Mouse (Mus musculus) adrenal gland, adult (tissue): ENCODE data around the gene Rilp.

Experiments
- DNase-seq, 2 experiments: peaks; one replicate each; pipeline ENCODE4 v3.0.0; 2022 to 2023; ENCODE audit warnings: low spot score in 1 of 2; ENCODE audit not compliant: inconsistent age in 2 of 2

Rilp gene

DNA sequence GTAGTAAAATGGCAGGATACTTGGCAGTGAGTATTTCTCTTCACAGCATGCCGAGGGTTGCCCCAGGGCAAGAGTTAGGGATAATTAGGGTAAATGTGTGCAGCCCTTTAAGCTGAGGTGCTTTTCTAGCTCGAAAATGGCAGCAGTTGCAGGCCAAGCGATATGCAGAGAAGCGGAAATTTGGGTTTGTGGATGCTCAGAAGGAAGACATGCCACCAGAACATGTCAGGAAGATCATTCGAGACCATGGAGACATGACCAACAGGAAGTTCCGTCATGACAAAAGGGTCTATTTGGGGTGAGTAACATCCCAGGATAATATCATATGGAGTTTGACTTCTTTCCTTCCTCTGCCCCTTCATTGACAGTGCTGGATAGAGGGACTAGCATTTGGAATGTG lies 22.4 kb upstream of the Rilp start:
- DNase-seq = no peak

DNA sequence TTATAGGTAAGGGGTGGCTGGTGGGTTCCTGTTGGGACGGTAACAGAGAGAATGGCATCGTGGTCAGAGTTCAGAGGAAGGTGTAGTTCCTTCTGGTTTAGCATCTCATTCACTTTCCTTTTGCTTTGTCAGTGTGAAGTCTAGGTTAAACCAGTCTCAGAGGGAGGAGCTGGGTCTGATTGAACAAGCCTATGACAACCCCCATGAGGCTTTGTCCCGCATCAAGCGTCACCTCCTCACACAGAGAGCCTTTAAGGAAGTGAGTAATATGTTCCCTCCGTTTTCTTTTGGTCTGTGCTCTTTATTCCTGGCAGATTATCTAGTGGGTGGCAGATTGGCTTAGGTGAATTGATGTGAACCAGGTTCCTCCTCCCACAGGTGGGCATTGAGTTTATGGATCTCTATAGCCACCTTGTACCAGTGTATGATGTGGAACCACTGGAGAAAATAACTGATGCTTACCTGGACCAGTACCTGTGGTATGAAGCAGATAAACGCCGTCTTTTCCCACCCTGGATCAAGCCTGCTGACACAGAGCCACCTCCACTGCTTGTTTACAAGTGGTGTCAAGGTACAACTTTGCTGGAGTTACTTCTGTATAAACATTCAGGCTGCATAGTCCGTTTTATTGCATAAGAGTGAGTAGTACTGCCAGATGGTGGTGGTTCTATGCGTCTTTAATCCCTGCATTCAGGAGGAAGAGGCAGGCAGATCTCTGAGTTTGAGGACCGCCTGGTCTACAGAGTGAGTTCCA lies 15.4 kb upstream of the Rilp start:
- no peak for DNase-seq

- DNase-seq = peak in 1 of 2 experiments; percentile 72
These were observed 11.8 kb upstream of the Rilp start for GRCm38 (mm10) chr11:75498126-75498525.

- no peak for DNase-seq
These were observed 1.7 kb upstream of the Rilp start for GRCm38 (mm10) chr11:75508162-75508561.

GRCm38 (mm10) chr11:75508904-75509303 lies 990 bp upstream of the Rilp start:
- DNase-seq = peak; percentile 30 to 57

DNA sequence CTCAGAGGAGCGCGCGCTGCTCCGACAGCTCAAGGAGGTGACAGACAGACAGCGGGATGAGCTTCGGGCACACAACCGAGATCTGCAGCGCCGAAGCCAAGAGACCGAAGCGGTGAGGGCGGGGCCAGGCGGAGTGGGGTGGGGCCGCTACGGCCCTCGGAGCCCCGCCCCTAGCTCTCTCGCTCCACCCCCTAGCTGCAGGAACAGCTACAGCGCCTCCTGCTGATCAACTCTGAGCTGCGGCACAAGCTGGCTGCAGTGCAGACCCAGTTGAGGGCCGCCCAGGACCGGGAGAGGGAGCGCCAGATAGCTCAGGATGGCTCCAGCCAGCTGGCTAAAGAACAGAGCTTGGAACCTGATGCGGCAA lies 716 bp downstream of the Rilp start:
- DNase-seq = peak; percentile 94 to 98

DNA sequence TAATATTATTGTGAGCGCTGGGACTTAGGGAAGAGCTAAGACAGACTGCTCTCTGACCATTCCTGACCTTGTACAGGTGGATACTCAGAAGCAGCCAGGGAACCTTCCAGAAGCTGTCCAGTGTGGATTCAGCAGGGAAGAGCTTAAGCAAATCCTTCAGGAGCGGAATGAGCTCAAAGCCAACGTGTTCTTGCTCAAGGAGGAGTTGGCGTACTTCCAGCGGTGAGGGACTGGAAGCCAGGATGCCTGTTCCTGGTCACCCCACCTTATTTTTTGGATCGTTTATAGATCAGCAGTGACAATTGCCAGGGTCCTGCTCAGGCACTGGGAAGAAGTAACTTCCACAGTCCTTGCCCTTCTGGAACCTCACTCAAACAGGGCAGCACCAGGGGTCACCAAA lies 1.3 kb downstream of the Rilp start:
- DNase-seq = peak; percentile 54 to 75

- no peak for DNase-seq
These were observed 2.6 kb downstream of the Rilp start for GRCm38 (mm10) chr11:75512301-75513018.

- DNase-seq = peak; percentile 60 to 77
These were observed 3.4 kb downstream of the Rilp start, which contains the start of gene Scarf1 for GRCm38 (mm10) chr11:75513336-75513735. Gene Scarf1 (plus strand): TSS chr11:75513540.

DNA sequence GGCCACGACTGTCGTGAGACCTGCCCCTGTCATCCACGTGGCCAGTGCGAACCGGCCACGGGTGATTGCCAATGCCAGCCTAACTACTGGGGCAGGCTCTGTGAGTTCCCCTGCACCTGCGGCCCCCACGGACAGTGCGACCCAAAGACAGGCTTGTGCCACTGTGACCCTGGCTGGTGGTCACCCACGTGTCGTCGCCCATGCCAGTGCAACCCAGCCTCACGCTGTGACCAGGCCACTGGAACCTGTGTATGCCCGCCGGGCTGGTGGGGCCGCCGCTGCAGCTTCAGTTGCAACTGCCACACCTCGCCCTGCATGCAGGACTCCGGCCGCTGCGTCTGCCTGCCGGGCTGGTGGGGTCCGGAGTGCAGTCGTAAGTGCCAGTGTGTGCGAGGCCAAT lies 5.3 kb downstream of the Rilp start:
- no peak for DNase-seq

DNA sequence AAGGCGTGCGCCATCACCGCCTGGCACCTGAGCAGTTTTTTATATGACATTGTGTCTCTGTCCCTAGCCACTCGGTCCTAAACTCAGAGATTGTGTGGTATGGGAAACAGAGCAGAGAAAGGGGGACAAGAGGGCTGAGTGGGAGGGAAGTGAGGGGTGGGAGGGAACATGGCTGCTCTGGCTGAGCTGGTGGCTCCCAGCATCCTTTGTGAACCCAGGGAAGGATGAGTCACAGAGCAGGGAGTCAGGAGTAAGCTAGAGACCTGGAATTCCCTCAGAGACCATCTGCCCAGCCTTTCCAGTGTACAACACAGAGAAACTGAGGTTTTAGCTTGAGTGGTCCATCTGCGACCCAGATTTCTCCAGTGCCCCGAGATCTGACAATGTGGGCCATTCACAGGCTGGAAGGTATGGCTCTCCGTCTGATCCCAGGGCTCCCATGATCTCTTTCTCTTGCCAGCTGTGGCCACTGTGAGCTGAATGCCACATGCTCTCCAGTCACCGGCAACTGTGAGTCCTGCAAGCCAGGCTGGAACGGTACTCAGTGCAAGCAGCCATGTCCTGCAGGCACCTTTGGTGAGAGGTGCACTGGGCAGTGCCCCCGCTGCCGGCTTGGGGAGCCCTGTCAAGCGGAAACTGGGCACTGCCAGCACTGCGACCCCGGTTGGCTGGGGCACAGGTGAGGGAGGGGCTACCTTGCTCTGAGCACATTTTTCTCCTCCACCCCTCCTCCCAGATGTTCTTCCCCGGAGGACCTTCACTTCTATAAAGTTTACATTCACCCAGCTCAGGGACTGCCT lies 10.1 kb downstream of the Rilp start:
- no peak for DNase-seq

GRCm38 (mm10) chr11:75521609-75522008 lies 11.7 kb downstream of the Rilp start:
- no peak for DNase-seq

DNA sequence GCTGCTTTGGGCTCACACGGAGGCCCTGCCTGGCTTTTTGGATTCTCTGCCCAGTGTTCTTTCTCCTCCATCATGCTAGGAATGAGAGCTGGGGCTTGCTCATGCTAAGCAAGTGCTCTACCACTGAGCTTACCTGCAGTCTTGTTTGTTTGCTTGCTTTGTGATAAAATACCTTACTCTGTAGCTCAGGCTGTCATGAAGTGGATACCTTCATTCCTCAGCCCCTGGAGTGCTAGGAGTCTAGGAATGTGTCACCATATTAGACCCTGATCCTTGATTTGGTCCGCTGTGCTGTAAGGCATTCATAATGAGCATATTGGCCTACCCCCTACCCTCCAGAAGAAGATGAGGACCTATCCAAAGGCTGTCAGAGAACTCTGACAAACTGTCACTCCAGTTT lies 12.9 kb downstream of the Rilp start:
- DNase-seq = no peak

DNA sequence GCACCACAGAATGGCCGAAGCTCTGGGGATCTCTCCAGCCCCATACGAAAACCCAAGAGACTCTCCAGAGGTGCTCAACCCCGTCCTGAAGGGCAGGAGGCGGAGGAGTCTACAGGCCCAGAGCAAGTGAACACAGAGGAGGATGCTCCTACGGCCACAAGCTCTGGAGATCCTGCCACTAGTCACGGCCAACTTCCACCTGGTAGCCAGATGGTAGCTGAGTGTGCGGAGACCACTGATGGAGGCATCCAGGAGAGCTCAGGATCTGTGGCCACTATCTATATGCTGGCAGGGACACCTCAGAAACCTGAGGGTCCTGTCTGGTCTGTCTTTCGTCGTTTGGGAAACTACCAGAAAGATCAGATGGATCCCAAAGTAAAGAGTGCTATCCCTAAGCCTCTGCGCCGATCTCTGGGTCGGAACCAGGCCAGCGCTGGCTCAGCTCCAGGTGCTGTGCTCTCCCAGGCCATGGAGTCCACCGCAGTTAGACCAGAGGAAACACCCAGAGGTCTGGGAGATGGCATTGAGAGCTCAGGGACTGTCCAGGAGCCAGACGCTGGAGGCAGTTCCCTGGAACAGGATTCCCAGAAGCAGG lies 15.7 kb downstream of the Rilp start:
- no peak for DNase-seq

DNA sequence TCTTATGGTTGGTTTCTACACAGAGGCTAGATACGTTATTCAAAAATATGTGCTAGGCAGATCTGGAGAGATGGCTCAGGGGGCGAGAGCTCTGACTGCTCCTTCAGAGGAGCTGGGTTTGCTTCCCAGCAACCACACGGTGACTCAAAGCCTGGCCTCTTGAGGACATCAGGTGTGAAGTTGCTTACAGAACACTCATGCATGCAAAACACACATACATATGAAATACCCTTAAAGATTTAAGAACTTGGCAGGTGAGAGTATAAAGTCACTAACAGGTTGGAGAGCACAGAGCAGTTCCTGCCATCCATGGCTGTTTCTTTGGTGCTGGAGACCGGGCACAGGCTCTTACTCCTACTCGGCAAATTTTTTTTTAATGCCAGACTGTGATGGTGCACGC lies 17.0 kb downstream of the Rilp start:
- DNase-seq = no peak

DNA sequence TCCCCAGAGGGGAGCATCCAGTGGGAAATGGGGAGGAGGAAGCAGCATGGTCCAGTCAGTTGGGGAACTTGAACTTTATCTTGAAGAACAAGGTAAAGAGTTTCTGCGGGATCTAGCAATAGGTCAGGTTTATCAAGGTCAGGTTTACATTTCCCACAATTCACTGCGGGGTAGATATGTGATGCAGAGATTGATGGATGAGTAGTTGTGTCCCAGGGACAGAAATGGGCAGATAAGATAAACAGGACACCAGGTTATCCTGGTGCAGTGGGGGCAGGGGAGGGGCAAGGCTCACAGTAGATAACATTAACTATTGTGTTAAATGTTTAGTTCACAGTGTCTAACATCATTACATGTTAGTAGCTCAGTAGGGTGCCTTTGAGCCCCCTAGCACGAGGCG lies 19.9 kb downstream of the Rilp start:
- DNase-seq = no peak

- DNase-seq = peak; percentile 92 to 98
These were observed 20.4 kb downstream of the Rilp start for GRCm38 (mm10) chr11:75530325-75530724.

- DNase-seq = peak in 1 of 2 experiments; percentile 51
These were observed 21.0 kb downstream of the Rilp start for GRCm38 (mm10) chr11:75530845-75531373.

- peak; percentile 94 to 97 for DNase-seq
These were observed 21.8 kb downstream of the Rilp start, which contains the start of gene Slc43a2 for GRCm38 (mm10) chr11:75531469-75532242. Gene Slc43a2 (plus strand): TSS chr11:75531694.
